Mouse (Mus musculus): ENCODE data around the gene Bud13. TPM values are rescaled to one million over a fixed set of nuclear protein-coding genes. Genes with fewer than 3 reads are reported as not detected.

The Bud13 gene
- 10 to 100 TPM; 11.3 to 11.9 TPM for total RNA-seq (2021)
- long read RNA-seq, transcript Bud13-201 (10 exons, 2,539 nt) = major isoform, 10 of 12 reads
- long read RNA-seq, partial matches to known transcripts = 2 of 12 reads
- long read RNA-seq, other reads (novel, unspliced or antisense) = 0 of 12 reads

DNA sequence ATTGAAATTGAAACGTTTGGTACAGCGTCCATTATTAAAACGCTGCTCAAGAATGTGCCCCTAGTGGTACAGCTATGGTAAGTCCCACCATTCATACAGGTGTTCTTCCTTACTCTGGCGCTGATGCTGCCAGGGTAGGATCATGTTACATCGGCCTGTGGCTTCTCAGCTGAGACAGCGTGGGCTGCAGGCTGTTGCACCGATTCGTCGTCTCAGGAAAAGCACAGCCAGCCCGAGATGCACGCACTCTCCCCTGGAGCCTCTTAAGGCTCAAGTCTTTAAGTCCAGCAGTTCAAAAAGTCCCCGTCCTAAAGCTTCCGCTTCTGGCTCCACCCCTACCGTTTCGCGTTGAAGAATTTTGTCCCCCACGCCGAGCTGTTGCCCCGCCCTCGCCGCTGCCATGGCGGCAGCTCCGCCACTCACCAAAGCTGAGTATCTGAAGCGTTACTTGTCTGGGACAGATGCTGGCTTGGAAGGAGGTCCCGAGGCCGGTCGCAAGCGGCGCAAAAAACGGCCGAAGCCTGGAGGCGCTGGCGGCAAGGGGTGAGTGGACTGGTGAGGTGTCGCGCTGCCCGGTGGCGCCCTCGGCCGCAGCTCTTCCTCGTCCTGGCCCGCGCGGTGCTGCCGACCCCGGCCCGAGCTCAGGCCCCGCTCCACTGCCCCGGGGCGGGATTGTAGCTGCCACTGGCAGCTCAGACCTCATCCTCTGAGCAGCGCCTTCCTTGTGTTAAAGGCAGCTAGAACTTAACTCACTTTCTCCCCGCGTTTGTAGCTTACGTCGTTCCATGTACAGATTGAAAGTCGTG, at the start of gene Bud13:
Gene Bud13 (plus strand): TSS at position 378 of the 806 bp plus-strand sequence.
- peak; percentile 87 to 93 for DNase-seq (ENCODE audit: low spot score in 2 of 2)

DNA sequence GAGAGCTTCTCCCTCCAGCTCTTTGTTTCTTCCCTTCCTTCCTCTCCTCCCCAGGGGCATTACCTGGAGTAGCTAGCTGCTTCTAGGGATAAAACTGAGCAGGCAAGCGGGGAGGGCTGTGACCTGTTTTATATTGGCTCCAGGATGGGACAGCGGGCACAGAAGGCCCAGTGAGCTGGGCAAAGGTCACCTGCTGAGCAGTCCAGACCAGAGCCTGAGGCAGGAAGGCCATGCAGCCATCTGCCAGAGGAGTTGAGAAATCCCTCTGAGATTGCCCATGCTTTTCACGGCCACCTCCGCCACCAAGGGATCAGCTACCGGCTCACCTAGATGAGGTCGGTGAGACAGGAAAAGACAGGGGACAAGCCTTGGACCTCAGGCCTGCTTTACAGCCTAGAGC, 47.6 kb upstream of the Bud13 start:
- no peak for DNase-seq (ENCODE audit: low spot score in 2 of 2)

DNA sequence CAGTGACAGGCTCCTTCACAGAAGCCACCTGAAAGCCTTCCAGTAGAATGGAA, 47.4 kb upstream of the Bud13 start, which contains the start of gene Apoc3:
Gene Apoc3 (minus strand): TSS at position 41 of the 53 bp plus-strand sequence.
- DNase-seq (ENCODE audit: low spot score in 2 of 2) = no peak

DNA sequence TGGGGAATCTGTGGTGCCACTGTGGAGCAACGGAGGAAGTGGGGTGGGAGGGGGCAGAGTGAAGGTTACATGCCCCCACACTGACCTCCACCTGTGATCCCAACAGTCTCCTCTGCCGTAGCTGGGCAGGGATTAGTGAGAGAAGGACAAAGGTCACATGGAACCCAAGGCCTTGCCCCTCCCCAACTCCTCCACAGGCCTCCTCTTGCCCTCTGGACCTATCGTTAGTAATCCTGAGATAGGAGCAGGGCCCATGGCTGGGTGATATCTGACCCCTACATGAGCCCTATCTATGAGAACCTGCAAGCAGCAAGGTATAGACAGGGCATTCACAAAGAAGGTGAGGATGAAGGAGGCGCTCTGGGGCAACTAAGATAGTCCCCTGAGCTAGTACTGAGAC, 47.2 kb upstream of the Bud13 start:
- no peak for DNase-seq (ENCODE audit: low spot score in 2 of 2)

DNA sequence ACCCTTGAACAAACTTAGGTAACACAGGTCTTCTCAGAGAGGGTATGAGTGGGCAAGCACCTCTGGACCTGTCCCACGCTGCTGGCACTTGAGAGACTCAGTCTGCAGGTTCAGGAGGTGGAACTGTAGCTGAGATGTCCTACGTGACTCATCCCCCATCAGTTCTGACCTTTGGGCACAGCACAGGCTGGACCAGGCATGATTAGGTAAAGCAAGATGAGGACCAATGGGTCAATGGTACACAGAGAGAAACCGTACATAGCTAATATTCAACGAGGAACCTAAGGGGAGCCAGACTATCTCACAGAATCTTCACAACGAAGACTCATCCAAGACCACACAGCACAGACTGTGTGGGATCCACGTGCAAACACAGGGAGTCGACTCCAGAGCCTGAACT, 44.0 kb upstream of the Bud13 start:
- no peak for DNase-seq (ENCODE audit: low spot score in 2 of 2)

DNA sequence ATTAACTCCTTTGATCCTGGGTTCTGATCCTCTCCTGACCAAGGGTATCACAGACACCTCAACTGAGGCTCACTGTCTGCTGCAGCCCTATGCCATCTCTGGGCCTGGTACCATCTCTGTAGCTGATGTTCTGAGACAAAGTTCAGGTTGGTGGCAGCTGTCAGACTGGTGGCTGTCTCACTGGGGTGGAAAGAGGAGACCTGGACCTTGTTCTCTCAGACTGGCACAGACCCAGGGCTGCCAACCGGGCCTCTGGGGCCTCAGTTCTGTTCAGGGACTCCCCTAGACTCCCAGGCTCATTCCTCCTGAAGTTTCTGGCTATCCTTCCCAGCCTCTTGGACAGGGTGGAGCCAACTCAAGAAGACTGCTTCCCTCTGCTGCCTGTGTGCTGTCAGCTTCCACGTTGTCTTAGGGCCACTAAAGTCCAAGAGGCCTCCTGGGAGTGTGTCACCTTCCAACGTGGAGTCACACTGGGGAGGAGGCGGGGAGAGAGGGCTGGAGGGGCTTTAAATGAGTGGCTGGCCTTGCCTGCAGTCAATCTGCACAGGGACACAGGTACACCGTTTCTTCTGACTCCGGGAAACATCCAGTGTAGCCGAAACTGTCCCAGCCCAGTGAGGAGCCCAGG, 42.2 kb upstream of the Bud13 start, which contains the start of gene Apoa4:
Gene Apoa4 (plus strand): TSS at position 171 of the 628 bp plus-strand sequence.
- no peak for DNase-seq (ENCODE audit: low spot score in 2 of 2)

DNA sequence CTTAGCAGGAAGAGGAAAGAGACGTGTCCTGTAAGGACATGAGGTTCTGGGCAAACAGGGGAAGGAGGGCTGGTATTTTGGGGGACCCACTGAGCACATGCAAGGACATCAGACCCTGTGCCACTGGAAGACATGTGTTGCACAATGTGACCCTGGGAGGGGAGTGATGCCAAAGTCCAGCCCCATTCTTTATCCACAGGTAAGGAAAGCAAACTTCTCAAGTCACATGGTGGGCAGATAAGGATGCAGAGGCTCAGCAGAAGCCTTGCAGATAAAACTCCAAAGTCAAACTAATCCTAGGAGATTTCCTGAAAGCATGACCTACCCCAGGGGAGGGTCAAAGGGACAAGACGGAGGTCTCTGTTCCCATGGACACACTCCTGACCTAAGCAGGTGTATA, 41.0 kb upstream of the Bud13 start:
- DNase-seq (ENCODE audit: low spot score in 2 of 2) = no peak

DNA sequence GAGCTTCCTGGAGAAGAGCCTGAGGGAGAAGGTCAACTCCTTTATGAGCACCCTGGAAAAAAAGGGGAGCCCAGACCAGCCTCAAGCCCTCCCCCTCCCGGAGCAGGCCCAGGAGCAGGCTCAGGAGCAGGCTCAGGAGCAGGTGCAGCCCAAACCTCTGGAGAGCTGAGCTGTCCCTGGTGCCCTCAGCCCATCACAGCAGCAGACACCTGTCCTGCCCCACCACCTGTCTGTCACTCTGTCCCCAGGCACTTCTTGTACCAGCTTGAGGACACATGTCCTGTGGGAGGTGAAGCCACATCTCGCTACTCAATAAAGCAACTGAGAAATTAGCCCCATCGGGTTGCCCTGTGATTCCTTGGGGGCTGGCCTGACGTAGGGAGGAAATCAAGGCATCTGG, 39.7 kb upstream of the Bud13 start:
- no peak for DNase-seq (ENCODE audit: low spot score in 2 of 2)

DNA sequence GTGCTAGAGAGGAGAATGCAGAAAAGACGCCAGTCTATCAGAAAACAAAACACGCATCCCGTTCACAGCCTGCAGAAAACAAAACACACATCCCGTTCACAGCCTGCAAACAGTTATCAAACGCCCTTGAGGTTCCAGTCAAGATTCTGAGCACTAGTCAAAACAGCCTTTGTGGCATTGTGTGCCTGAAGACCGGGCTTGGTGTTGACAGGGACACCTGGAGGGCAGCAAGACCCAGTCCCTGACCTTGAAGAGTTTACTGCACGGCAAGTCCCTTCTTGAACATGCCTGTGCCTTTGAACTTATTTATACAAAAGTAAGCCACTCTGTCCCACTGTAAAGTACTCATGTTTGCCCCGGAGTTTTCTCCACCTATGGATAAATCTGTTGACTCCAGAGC, 39.2 kb upstream of the Bud13 start:
- DNase-seq (ENCODE audit: low spot score in 2 of 2) = no peak

DNA sequence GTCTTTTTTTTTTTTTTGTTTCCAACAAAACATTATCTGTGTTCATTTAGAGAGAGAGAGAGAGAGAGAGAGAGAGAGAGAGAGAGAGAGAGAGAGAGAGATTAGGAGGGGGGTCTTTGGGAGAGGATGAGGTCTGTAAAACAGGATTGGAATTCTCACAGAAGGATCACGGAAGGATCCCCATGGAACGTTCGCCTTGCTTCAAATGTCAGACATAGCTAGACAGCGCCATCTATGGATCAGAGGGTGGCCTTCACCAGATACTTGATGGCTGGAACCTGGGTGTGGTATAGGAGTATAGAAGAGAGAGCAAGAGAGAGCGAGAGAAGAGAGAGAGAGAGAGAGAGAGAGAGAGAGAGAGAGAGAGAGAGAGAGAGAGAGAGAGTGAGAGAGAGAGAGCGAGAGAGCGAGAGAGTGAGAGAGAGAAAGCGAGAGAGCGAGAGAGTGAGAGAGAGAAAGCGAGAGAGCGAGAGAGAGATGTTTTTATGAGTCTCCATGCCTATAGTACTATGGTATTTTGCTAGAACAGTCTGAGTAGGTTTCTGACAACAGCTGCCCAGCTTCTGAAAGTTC, 36.0 kb upstream of the Bud13 start:
- DNase-seq (ENCODE audit: low spot score in 2 of 2) = peak; percentile 44 to 80

DNA sequence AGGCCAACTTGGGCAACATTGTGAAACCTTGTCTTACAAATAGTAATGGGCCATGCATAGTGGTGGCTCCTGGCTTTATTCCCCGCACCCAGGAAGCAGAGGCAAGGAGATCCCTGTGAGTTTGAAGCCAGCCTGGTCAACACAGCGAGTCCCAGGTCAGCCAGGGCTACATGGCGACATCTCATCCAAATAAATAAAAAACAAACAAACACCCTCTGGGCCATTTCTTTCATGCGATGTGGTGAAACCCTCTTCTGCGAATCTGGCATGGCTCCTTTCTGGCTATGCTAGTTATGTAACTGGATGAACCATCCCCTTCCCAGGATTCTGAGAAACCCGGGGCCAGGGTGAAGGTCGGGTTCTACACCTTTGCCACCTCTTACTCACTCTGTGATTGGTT, 26.6 kb upstream of the Bud13 start:
- DNase-seq (ENCODE audit: low spot score in 2 of 2) = no peak

DNA sequence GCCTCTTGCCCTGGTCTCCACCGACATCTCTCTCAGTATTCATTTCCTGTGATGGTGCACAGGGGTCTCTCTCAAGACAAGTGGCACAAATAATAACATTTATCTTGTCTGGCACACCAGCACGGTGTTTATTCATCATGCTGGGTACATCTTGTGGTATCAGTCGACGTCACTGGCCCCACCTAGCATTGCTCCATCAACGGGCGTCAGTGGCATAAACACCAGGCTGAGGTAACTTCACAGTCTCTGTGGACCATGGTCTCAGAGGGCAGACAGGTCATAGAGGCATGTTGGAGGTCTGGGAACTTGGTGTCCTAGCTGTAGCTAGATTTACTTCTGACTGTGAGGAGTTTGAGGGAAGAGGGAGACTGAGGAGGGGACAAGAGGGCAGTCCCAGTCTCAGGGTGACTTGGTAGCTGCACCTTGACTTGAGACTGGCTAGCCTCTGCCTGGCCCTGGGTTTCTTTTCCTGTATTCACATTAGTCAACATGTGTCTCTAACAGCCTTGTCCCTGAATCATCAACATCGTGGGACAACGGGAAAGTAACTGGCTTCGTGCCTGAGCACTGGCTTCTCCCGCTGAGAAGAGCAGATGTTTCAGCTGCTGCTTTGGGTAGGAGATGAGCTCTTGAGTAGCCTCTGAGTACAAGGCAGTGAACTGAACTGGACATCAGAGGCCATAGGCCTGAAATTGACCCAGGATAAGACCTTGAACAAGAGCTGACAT, 26.0 kb upstream of the Bud13 start:
- no peak for DNase-seq (ENCODE audit: low spot score in 2 of 2)

DNA sequence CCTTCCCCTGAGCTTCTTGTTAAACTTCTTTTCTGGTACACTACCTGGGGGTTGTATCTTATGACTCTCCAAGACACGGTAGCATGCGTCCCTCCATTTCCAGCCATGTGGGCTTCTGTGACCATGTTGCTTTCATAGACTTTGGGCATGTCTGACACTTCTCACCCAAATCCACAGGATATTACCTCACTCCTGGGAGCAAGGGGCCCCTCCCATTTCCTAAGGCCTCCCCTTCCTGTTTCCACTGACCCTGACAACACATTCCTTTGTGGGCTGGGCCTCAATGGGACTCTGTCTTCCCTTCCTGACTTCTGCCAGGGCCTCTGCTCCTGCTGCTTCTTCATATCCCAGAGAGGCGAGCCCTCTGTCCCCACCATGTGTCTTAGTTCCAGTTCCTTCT, 25.3 kb upstream of the Bud13 start:
- no peak for DNase-seq (ENCODE audit: low spot score in 2 of 2)

DNA sequence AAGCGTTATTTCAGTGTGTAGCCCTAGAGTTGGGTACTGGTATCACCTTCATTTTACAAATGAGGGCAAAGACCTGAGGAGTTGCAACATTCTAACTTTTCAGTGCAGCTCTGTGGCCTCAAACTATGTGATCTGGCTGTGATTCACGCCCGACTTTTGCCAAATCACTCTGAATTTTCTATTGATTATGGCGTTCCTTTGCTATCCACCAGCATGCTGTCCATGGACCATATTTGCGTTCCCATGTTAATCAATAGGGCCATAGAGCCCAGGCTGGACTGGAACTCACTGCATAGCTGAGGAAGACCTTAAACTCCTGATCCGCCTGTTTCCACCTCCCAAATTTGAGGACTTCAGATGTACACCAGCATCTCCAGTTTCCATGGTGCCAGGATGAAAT, 23.7 kb upstream of the Bud13 start:
- DNase-seq (ENCODE audit: low spot score in 2 of 2) = no peak

DNA sequence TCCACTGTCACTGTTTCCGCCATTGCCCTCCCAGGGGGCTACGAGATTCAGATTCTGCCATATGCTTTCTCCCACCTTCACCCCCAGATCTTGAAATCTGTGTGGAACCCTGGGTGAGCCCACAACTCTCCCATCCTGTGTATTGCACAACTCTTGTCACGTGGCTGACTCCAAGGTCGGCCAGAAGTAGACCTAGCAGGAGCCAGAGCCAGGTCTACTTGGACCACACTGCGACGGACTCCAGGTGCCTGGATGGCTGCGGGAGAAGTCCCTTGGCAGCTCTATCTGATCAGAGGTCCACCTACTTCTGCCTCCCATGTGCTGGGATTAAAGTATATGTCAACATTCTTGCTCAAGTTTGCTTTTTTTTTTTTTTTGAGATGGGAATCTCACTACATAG, 21.7 kb upstream of the Bud13 start:
- DNase-seq (ENCODE audit: low spot score in 2 of 2) = no peak

DNA sequence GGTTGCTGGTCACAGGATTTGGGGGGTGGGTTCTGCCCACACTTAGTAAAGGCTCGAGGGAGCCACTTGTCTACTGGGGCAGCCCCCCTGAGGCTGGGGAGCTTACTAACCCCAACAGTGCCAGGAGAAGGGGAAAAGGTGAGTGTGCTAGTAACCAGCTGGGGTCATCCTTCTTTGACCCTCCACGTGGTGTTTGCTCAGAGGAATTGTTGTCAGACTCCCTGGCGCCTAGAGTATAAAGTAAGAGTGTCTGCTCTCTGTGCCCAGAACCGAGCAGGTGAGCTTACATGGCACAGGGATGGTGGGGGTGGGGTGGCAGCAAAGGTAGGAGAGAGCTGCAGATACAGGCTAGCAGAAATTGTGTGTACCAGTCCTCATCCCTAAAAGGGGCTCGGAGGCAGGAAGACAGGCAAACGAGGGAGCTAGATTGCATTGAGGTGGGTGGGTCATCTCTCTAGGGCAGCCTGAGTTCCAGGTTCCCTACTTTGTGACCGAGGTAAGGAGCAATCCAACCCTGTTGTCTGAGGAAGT, 14.4 kb upstream of the Bud13 start, which contains the start of gene Apoa5:
Gene Apoa5 (plus strand): TSS at position 291 of the 531 bp plus-strand sequence.
- DNase-seq (ENCODE audit: low spot score in 2 of 2) = no peak

DNA sequence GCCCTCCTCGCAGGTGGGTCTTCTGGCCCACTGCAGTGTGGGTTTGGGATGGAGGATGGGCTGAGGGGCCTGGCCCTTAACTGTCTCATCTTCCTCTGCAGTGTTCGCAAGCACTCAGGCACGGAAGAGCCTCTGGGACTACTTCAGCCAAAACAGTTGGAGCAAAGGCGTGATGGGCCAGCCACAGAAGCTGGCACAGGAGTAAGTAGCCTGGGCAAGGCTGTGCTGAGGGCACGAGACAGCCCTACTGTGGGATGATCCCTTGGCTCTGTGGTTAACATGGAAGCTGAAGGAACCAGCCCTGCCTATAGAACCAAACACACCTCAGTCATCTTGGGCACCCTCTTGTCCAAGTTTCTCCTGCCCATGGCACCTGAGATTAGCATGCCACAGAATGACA, 13.7 kb upstream of the Bud13 start:
- DNase-seq (ENCODE audit: low spot score in 2 of 2) = no peak

DNA sequence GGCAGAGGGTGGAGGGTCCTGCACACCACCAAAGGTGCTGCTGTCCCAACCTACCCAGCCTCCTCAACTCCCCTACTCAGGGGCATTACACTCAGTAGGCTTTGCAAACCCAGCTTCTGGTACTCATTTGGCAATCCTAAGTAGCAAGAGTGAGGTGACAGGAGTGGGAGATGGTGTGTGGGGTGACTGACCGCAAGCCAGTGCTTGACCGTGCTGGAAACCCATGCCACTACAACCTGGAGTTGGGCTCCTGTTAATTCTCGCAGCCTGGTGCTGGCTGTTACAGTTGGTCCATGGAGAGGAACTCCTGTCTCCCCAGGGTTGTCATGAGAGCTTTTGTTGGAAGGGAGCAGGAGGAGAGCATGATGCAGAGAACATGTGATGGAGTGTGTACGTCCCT, 12.0 kb upstream of the Bud13 start:
- no peak for DNase-seq (ENCODE audit: low spot score in 2 of 2)

DNA sequence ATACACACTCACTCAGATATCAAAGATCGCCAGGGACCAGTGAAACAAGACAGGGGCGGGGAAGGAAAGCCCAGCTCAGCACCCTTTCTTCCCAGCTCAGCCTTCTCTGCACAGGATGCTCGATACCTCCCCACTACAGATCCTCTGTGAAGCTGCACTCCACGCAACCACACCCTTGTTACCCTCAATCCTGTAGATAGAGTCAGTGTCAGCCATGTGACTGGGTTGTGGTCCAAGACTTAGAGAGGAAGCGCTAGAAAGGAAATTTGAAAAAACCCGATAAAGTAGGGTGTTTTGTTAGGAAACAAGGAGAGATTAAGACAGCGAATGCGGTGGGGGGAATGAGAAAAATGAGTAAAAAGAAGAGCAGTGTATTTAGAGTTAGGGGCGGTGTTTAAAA, 10.7 kb upstream of the Bud13 start:
- DNase-seq (ENCODE audit: low spot score in 2 of 2) = no peak

DNA sequence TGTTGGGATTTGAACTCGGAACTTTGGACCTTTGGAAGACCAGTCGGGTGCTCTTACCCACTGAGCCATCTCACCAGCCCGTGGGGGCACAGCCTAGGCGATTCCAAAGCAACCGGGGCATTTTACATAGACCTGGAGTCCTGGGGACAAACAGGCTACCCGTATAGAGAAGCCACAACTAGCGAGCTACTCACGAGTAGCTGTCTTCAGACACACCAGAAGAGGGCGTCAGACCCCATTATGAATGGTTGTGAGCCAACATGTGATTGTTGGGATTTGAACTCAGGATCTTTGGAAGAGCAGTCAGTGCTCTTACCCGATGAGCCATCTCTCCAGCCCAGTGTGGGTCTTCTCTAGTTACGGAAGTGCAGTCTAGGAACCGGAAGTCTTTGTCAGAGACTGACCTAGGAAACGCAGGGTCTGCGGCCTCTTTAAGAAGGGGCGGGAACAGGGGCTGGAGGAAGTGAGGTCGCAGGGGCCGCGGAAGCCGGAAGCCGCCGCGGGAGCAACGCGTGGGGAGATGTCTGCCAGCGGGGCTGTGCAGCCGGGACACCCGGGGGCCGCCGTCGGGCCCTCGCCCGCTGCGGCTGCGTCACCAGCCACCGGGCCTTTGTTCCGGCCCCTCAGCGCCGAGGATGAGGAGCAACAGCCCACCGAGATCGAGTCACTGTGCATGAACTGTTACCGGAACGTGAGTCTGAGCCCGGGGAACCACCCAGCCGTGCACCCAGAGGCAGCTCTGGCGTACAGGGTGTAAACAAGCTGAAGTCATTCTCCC, 9.9 kb upstream of the Bud13 start, which contains the start of gene Zpr1:
Gene Zpr1 (plus strand): TSS at position 388 of the 778 bp plus-strand sequence.
- DNase-seq (ENCODE audit: low spot score in 2 of 2) = peak; percentile 89 to 92

DNA sequence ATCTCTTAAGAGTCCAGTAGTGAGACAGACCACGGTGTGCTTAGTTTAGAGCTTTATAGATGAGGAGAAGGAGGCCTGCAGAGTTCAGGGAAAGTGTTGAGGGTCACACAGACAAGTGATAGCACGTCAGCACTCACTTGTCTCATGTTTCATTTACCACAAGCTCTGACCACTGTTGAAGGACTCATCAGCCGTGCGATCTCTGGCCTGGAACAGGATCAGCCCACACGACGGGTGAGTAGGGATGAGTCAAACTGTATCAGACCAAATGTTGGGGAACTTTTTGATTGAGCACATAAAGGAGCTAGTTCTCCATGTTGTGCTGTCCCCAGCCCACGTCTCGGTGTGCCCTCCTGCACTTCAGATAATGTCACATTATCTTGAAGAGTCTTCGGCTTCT, 8.3 kb upstream of the Bud13 start:
- DNase-seq (ENCODE audit: low spot score in 2 of 2) = no peak
